Mouse (Mus musculus) gonadal fat pad, adult 2 months (tissue): ENCODE results near the gene Snrnp27. TPM values are rescaled to one million over a fixed set of nuclear protein-coding genes. Genes with fewer than 3 reads are reported as not detected.

Experiments used
- DNase-seq: peaks from one replicate; pipeline ENCODE4 v3.0.0-alpha.2; 2012; ENCODE audit warnings: low read depth
- polyA plus RNA-seq: library from polyadenylated mRNA; depleted of rRNA; stranded (reverse); fragments of >200 nt; gene quantifications from 2 replicates; pipeline ENCODE4 v1.2.3, GENCODE M21; 2012

Snrnp27 gene
- polyA plus RNA-seq, 1 experiment = 10.1 TPM

DNA sequence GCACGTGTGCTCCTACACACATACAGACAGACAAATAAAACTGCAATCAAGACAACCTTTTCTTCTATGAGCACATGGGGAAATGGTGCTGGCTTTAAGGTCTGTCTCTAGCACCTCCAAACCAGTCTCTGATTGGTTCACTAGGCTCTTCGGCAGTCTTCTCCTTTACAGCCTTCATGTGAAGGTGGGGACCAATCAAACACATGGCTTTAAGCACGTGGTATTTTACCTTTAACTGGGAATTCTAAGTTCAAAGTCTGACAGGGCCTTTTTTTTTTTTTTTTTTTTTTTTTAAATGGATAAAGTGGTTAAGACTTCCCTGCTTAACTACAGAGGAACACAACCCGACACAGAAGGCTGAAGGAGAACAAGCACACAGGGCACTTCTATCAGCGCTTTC lies 19.2 kb downstream of the Snrnp27 start:
- no peak for DNase-seq

- DNase-seq = no peak
Measured at GRCm38 (mm10) chr6:86660161-86660877, 24.0 kb downstream of the Snrnp27 start.

- DNase-seq = no peak
Measured at GRCm38 (mm10) chr6:86658501-86658900, 25.8 kb downstream of the Snrnp27 start.

DNA sequence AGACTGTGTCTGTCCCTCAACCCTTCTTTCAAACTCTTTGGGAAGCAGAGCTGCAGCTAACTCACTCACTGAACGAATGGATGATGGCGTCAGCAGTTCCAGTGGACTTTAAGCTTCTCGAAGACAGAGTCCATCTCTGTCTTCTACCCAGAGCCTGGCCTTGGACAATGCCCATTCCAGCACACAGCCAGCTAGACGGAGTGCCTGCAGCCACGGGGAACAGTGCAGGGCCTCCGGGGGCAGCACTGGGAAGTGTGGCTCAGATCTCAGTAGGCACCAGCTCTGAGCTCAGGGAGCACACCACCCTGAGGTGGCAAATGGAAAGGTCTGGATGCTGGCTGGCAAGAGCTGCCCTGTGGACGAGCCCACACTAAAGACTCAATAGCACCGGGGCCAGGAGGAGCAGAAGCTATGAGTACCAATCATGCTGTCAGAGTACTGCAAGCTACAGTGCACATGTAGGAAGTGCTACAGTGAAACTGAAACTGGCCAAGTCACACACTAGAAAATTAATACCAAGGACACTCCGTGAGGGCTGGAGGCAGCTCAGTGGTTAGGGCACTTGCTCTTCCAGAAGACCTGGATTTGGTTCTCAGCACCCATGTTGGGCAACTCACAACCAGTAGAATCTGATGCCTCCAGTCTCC lies 29.9 kb downstream of the Snrnp27 start:
- DNase-seq = no peak

GRCm38 (mm10) chr6:86653026-86653425 lies 31.3 kb downstream of the Snrnp27 start:
- DNase-seq = no peak

- no peak for DNase-seq
Measured at GRCm38 (mm10) chr6:86646143-86646542, 38.2 kb downstream of the Snrnp27 start.

- no peak for DNase-seq
Measured at GRCm38 (mm10) chr6:86645551-86645950, 38.8 kb downstream of the Snrnp27 start.

DNA sequence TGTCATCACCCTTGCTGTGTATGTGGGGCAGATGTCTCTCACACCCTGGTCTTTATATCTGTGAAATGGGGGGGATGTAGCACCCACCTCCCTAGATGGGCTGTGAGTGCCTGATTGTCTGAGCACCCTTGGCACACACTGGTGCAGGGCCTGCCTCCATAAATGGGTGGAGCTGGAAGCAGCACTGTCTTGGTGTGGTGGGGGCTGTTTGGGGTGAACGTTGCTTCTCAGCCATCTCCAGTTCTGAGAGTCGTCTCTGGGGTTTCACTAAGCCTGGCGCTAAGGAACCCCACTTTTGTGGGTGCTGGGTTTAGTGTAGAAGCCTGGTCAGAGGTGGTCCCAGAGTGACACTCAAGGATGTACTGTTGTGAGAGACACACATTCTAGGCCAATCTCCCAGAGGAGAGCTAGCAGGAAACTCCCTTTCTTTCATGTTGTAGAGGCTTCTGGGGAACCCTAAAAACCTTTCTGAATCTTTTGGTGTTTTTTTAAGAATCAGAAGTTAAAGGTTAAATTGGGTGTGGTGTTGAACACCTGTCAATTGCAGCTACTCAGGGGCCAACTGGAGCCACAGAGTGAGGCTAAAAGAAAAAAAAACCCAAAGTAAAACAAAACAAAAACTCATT lies 39.4 kb downstream of the Snrnp27 start:
- DNase-seq = no peak

- DNase-seq = no peak
Measured at GRCm38 (mm10) chr6:86641716-86642115, 42.6 kb downstream of the Snrnp27 start.

GRCm38 (mm10) chr6:86640776-86641175 lies 43.5 kb downstream of the Snrnp27 start:
- DNase-seq = no peak

- DNase-seq = peak; percentile 56
Measured at GRCm38 (mm10) chr6:86640161-86640560, 44.2 kb downstream of the Snrnp27 start.

DNA sequence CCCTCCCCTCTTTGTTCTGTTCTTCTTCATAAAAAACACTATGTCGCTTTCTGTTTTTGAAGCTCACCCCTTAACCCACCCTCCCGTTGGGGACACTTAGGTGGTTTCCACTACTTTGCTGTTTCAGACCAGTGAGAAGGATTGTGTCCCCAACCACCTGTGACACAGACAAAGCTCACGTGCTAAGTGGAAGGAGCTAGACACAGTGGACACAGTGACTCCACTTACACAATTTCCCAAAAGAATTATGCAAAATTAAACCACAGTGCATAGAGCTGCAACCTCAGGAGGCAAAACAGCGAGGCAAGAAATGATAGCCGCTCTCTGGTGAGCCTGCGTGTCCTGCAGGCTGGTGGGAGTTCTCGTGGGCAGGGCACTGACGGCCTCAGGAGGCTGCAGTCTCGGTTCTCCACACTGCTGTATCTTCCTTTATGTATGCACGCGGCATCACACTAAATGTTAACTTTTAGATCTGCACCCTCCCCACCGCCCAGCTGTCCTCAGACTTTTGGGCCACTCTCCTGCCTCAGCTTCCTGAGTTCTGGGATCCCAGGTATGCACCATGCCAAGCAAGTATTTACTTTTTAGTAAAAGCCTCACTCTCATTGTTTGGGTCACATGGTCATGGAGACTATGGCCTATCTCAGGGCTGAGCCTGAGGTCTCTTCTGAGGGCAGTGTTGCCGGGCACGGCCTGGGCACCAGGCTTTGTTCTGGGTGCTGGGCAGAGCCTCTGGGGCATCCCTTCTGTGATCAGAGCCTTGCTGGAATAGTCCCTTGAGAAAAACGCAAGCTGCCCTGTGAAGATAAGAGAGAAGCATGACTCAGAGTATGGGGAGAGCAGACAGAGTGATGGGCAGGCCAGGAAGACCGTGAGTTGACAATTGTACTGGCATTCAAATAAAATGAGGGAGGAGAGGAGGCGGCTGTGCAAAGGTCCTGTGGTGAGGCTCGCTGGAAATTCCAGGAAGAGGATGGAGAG lies 44.9 kb downstream of the Snrnp27 start:
- DNase-seq = no peak

- no peak for DNase-seq
Measured at GRCm38 (mm10) chr6:86638434-86638833, 45.9 kb downstream of the Snrnp27 start.

GRCm38 (mm10) chr6:86637860-86638259 lies 46.5 kb downstream of the Snrnp27 start:
- no peak for DNase-seq

- no peak for DNase-seq
Measured at GRCm38 (mm10) chr6:86637171-86637835, 47.0 kb downstream of the Snrnp27 start.

DNA sequence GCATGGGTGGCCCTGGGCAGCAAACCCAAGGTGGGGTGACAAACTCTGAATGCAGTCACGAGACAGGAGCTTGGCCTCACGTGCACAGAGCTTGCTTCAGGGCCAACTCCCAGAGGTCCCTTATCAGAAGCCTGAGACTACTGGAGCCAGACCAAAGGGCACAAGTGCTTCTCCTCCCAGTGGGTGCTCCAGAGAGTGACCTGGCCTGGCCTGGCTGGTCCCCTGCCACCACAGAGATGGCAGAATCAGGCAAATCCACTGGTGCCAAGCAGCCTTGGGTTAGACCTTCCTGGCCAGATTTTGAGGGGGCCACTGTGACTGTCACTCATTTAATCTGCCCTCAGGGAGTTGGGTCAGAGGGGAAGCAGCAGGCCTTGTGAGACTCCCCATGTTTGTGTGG lies 47.8 kb downstream of the Snrnp27 start:
- DNase-seq = no peak

GRCm38 (mm10) chr6:86630141-86630540 lies 54.2 kb downstream of the Snrnp27 start:
- no peak for DNase-seq

- DNase-seq = no peak
Measured at GRCm38 (mm10) chr6:86627946-86628345, 56.4 kb downstream of the Snrnp27 start, which contains the start of gene Asprv1. Gene Asprv1 (plus strand): TSS chr6:86628164.
